Mouse (Mus musculus) limb, embryonic 13.5 days (tissue): ENCODE results near the gene 4930404N11Rik. TPM values are rescaled to one million over a fixed set of nuclear protein-coding genes. Genes with fewer than 3 reads are reported as not detected.

Experiments used
- ATAC-seq: fragments of 200-750 bp; cut with Nextera tagmentation; 2 replicates; pipeline ENCODE4 v1.8.0; 2017; ENCODE audit warnings: low read depth, moderate number of reproducible peaks, moderate TSS enrichment; ENCODE audit not compliant: low FRiP score
- H3K27ac ChIP-seq: fragments of 300-500 bp; sonication (generic); 2 replicates; pipeline ENCODE4 v1.5.1; 2015; ENCODE audit warnings: inconsistent platforms, mild to moderate bottlenecking, moderate library complexity
- H3K27me3 ChIP-seq: fragments of 300-500 bp; sonication (generic); 2 replicates; pipeline ENCODE4 v1.6.1; 2015; ENCODE audit warnings: mild to moderate bottlenecking, inconsistent platforms
- H3K36me3 ChIP-seq: fragments of 300-500 bp; sonication (generic); 2 replicates; pipeline ENCODE4 v1.6.1; 2015; ENCODE audit warnings: inconsistent platforms, mild to moderate bottlenecking, moderate library complexity
- H3K4me1 ChIP-seq: fragments of 300-500 bp; sonication (generic); 2 replicates; pipeline ENCODE4 v1.6.1; 2015; ENCODE audit warnings: inconsistent platforms
- H3K4me2 ChIP-seq: fragments of 300-500 bp; sonication (generic); replicated peaks from 2 replicates; pipeline ENCODE4 v1.6.1; 2015; ENCODE audit warnings: inconsistent platforms, mild to moderate bottlenecking, moderate library complexity
- H3K4me3 ChIP-seq: fragments of 300-500 bp; sonication (generic); 2 replicates; pipeline ENCODE4 v1.5.1; 2015; ENCODE audit warnings: moderate library complexity, mild to moderate bottlenecking, inconsistent platforms
- H3K9ac ChIP-seq: fragments of 300-500 bp; sonication (generic); 2 replicates; pipeline ENCODE4 v1.6.1; 2015; ENCODE audit warnings: mild to moderate bottlenecking, inconsistent platforms
- H3K9me3 ChIP-seq: fragments of 300-500 bp; sonication (generic); 2 replicates; pipeline ENCODE4 v1.6.1; 2016; ENCODE audit warnings: inconsistent platforms
- WGBS: fragments of 180-500 bp; shearing (Covaris S2); methylation state at CpG from one replicate; pipeline ENCODE4 v1.1.7; 2015; 5-methylcytosine and 5-hydroxymethylcytosine counted together
- polyA plus RNA-seq: library from polyadenylated mRNA; unstranded; fragments of >200 nt; fragmentation: Nextera tagmentation; extraction: Ambion mirVana; gene quantifications from 2 replicates; pipeline ENCODE4 v1.2.1, GENCODE M21; 2015

4930404N11Rik gene
- polyA plus RNA-seq, 1 experiment from 2014 or later = 1.0 TPM

- ATAC-seq = no peak
- no peaks in the 10 kb centered on the region for H3K9me3 ChIP-seq
- peaks cover 30% of the 10 kb centered on the region for H3K4me1 ChIP-seq
- H3K4me3 ChIP-seq = peak overlapping the region; percentile 83
- H3K9ac ChIP-seq = peak overlapping the region; percentile 94
- peak overlapping the region; percentile 82 for H3K4me2 ChIP-seq
- no peaks in the 10 kb centered on the region for H3K27me3 ChIP-seq
- peaks cover 40% of the 10 kb centered on the region for H3K36me3 ChIP-seq
- 0 out of 2 replicates have a peak overlapping the region, but pooled peaks have one; percentile 28 for H3K27ac ChIP-seq
- 57% methylated on average over 2 of the region's 2 CpGs for WGBS
Observed at GRCm38 (mm10) chr10:81377362-81377664, 11.7 kb upstream of the 4930404N11Rik start.

- peak overlapping the region; percentile 82 for H3K4me2 ChIP-seq
- peaks cover 30% of the 10 kb centered on the region for H3K4me1 ChIP-seq
- H3K36me3 ChIP-seq = peaks cover 45% of the 10 kb centered on the region
- no peak for ATAC-seq
- 33% methylated on average over 6 of the region's 6 CpGs for WGBS
- H3K4me3 ChIP-seq = peak overlapping the region; percentile 83
- peak overlapping the region; percentile 94 for H3K9ac ChIP-seq
- H3K9me3 ChIP-seq = no peaks in the 10 kb centered on the region
- H3K27ac ChIP-seq = 0 out of 2 replicates have a peak overlapping the region, but pooled peaks have one; percentile 28
- no peaks in the 10 kb centered on the region for H3K27me3 ChIP-seq
Observed at GRCm38 (mm10) chr10:81376561-81377361, 11.1 kb upstream of the 4930404N11Rik start.

- Histone ChIP-seq H3K9ac (no peak overlapping the region), H3K27me3 (no peaks in the 10 kb centered on the region), H3K4me2 (no peak overlapping the region), H3K4me1 (peaks cover 30% of the 10 kb centered on the region), H3K36me3 (peaks cover 60% of the 10 kb centered on the region), H3K4me3 (no peak overlapping the region), H3K9me3 (no peaks in the 10 kb centered on the region), H3K27ac (no peak overlapping the region)
- WGBS = 95% methylated on average over 10 of the region's 10 CpGs
- no peak for ATAC-seq
Observed at GRCm38 (mm10) chr10:81375322-81375721, 9.7 kb upstream of the 4930404N11Rik start.

GRCm38 (mm10) chr10:81367207-81367495 lies 1.5 kb upstream of the 4930404N11Rik start:
- 81% methylated on average over 6 of the region's 6 CpGs for WGBS
- no peak overlapping the region for H3K27ac ChIP-seq
- H3K27me3 ChIP-seq = peaks cover 40% of the 10 kb centered on the region
- H3K4me3 ChIP-seq = no peak overlapping the region
- H3K4me1 ChIP-seq = peaks cover 26% of the 10 kb centered on the region
- ATAC-seq = no peak
- H3K36me3 ChIP-seq = peaks cover 73% of the 10 kb centered on the region
- no peaks in the 10 kb centered on the region for H3K9me3 ChIP-seq
- no peak overlapping the region for H3K9ac ChIP-seq
- H3K4me2 ChIP-seq = no peak overlapping the region

GRCm38 (mm10) chr10:81366477-81367206 lies 1.0 kb upstream of the 4930404N11Rik start:
- peaks cover 26% of the 10 kb centered on the region for H3K4me1 ChIP-seq
- H3K27me3 ChIP-seq = peaks cover 40% of the 10 kb centered on the region
- H3K9ac ChIP-seq = no peak overlapping the region
- peaks cover 73% of the 10 kb centered on the region for H3K36me3 ChIP-seq
- ATAC-seq = no peak
- peak overlapping the region; percentile 6; the same call in 1 of the 2 replicates for H3K27ac ChIP-seq
- 83% methylated on average over 6 of the region's 6 CpGs for WGBS
- H3K4me2 ChIP-seq = no peak overlapping the region
- H3K9me3 ChIP-seq = no peaks in the 10 kb centered on the region
- H3K4me3 ChIP-seq = no peak overlapping the region

- Histone ChIP-seq H3K4me2 (peak overlapping the region; percentile 66; the same call in 1 of the 2 replicates), H3K4me3 (no peak overlapping the region), H3K9ac (peak overlapping the region; percentile 57; the same call in 1 of the 2 replicates), H3K27me3 (peaks cover 40% of the 10 kb centered on the region), H3K36me3 (peaks cover 66% of the 10 kb centered on the region), H3K4me1 (peaks cover 33% of the 10 kb centered on the region), H3K9me3 (no peaks in the 10 kb centered on the region), H3K27ac (no peak overlapping the region)
- 31% methylated on average over 4 of the region's 4 CpGs for WGBS
- no peak for ATAC-seq
Observed at GRCm38 (mm10) chr10:81365073-81365472, 543 bp downstream of the 4930404N11Rik start.

GRCm38 (mm10) chr10:81364666-81365065 lies 950 bp downstream of the 4930404N11Rik start:
- Histone ChIP-seq H3K27me3 (peaks cover 40% of the 10 kb centered on the region), H3K9ac (peak overlapping the region; percentile 57), H3K4me1 (peaks cover 33% of the 10 kb centered on the region), H3K4me2 (peak overlapping the region; percentile 66), H3K4me3 (peak overlapping the region; percentile 41), H3K27ac (no peak overlapping the region), H3K36me3 (peaks cover 62% of the 10 kb centered on the region), H3K9me3 (no peaks in the 10 kb centered on the region)
- ATAC-seq = no peak
- 8% methylated on average over 28 of the region's 28 CpGs for WGBS

GRCm38 (mm10) chr10:81363436-81364346 lies 1.9 kb downstream of the 4930404N11Rik start:
- peaks cover 40% of the 10 kb centered on the region for H3K4me1 ChIP-seq
- 8% methylated on average over 53 of the region's 54 CpGs for WGBS
- no peak for ATAC-seq
- peak overlapping the region; percentile 41 for H3K4me3 ChIP-seq
- peak overlapping the region; percentile 66 for H3K4me2 ChIP-seq
- peaks cover 52% of the 10 kb centered on the region for H3K36me3 ChIP-seq
- H3K9ac ChIP-seq = peak overlapping the region; percentile 57
- peaks cover 40% of the 10 kb centered on the region for H3K27me3 ChIP-seq
- H3K9me3 ChIP-seq = no peaks in the 10 kb centered on the region
- no peak overlapping the region for H3K27ac ChIP-seq

GRCm38 (mm10) chr10:81362336-81362949 lies 3.2 kb downstream of the 4930404N11Rik start:
- Histone ChIP-seq H3K27ac (no peak overlapping the region), H3K4me1 (peaks cover 51% of the 10 kb centered on the region), H3K4me3 (no peak overlapping the region), H3K36me3 (peaks cover 40% of the 10 kb centered on the region), H3K27me3 (peaks cover 40% of the 10 kb centered on the region), H3K9ac (no peak overlapping the region), H3K4me2 (no peak overlapping the region), H3K9me3 (no peaks in the 10 kb centered on the region)
- WGBS = 74% methylated on average over 12 of the region's 12 CpGs
- ATAC-seq = no peak

GRCm38 (mm10) chr10:81360721-81361120 lies 4.9 kb downstream of the 4930404N11Rik start:
- Histone ChIP-seq H3K36me3 (peaks cover 23% of the 10 kb centered on the region), H3K27me3 (peaks cover 34% of the 10 kb centered on the region), H3K4me1 (peaks cover 58% of the 10 kb centered on the region), H3K4me2 (no peak overlapping the region), H3K9ac (peak overlapping the region; percentile 45; the same call in 1 of the 2 replicates), H3K27ac (no peak overlapping the region), H3K9me3 (no peaks in the 10 kb centered on the region), H3K4me3 (no peak overlapping the region)
- no peak for ATAC-seq
- WGBS = 56% methylated on average over 8 of the region's 8 CpGs

GRCm38 (mm10) chr10:81358841-81359240 lies 6.8 kb downstream of the 4930404N11Rik start:
- Histone ChIP-seq H3K9me3 (no peaks in the 10 kb centered on the region), H3K4me1 (peaks cover 44% of the 10 kb centered on the region), H3K9ac (peak overlapping the region; percentile 86; the same call in 1 of the 2 replicates), H3K36me3 (peaks cover 23% of the 10 kb centered on the region), H3K27ac (no peak overlapping the region), H3K4me3 (no peak overlapping the region), H3K4me2 (peak overlapping the region; percentile 97), H3K27me3 (peaks cover 15% of the 10 kb centered on the region)
- WGBS = 59% methylated on average over 1 of the region's 1 CpGs
- no peak for ATAC-seq
